Mouse (Mus musculus) embryonic facial prominence, embryonic 14.5 days (tissue): ENCODE data around the gene Commd3. TPM values are rescaled to one million over a fixed set of nuclear protein-coding genes. Genes with fewer than 3 reads are reported as not detected.

Source experiments
- ATAC-seq: fragments of 200-750 bp; cut with Nextera tagmentation; 2 replicates; pipeline ENCODE4 v1.8.0; 2017; ENCODE audit warnings: low read depth, moderate number of reproducible peaks, moderate TSS enrichment
- DNase-seq: peaks from one replicate; pipeline ENCODE4 v3.0.0-alpha.2; 2015; ENCODE audit warnings: low spot score
- H3K27ac ChIP-seq: fragments of 300-500 bp; sonication (generic); replicated peaks from 2 replicates; pipeline ENCODE4 v1.5.1; 2014; ENCODE audit warnings: low read depth, mild to moderate bottlenecking, low read length, moderate library complexity
- H3K27me3 ChIP-seq: fragments of 300-500 bp; sonication (generic); replicated peaks from 2 replicates; pipeline ENCODE4 v1.6.1; 2014; ENCODE audit warnings: low read length; ENCODE audit not compliant: control insufficient read depth, insufficient read depth
- H3K36me3 ChIP-seq: fragments of 300-500 bp; sonication (generic); 2 replicates; pipeline ENCODE4 v1.6.1; 2014; ENCODE audit warnings: low read length, mixed read lengths; ENCODE audit not compliant: control insufficient read depth, insufficient read depth
- H3K4me1 ChIP-seq: fragments of 300-500 bp; sonication (generic); 2 replicates; pipeline ENCODE4 v1.6.1; 2014; ENCODE audit warnings: antibody characterized with exemption, low read length; ENCODE audit not compliant: control insufficient read depth, insufficient read depth
- H3K4me2 ChIP-seq: fragments of 300-500 bp; sonication (generic); 2 replicates; pipeline ENCODE4 v1.6.1; 2014; ENCODE audit warnings: low read depth, mild to moderate bottlenecking, low read length, moderate library complexity, mixed read lengths
- H3K4me3 ChIP-seq: fragments of 300-500 bp; sonication (generic); 2 replicates; pipeline ENCODE4 v1.5.1; 2014; ENCODE audit warnings: low read depth, mild to moderate bottlenecking, low read length
- H3K9ac ChIP-seq: fragments of 300-500 bp; sonication (generic); 2 replicates; pipeline ENCODE4 v1.6.1; 2014; ENCODE audit warnings: low read depth, mild to moderate bottlenecking, low read length, moderate library complexity, mixed read lengths
- H3K9me3 ChIP-seq: fragments of 300-500 bp; sonication (generic); 2 replicates; pipeline ENCODE4 v1.6.1; 2016; ENCODE audit warnings: low read length; ENCODE audit not compliant: control insufficient read depth
- WGBS: fragments of 180-500 bp; shearing (Covaris S2); extraction: QIAGEN DNeasy Blood & Tissue Kit; methylation state at CpG from one replicate; pipeline ENCODE4 v1.1.7; 2014; 5-methylcytosine and 5-hydroxymethylcytosine counted together
- polyA plus RNA-seq: library from polyadenylated mRNA; unstranded; fragments of >200 nt; fragmentation: Nextera tagmentation; extraction: Ambion mirVana; gene quantifications from 2 replicates; pipeline ENCODE4 v1.2.1, GENCODE M21; 2014

The Commd3 gene
- polyA plus RNA-seq, 1 experiment from 2014 or later: 195 TPM

- Histone ChIP-seq H3K4me3 (0 out of 2 replicates have a peak overlapping the region, but pooled peaks have one; percentile 85), H3K36me3 (no peaks in the 10 kb centered on the region), H3K27me3 (peaks cover 5% of the 10 kb centered on the region; the same call in 1 of the 2 replicates), H3K9me3 (no peaks in the 10 kb centered on the region), H3K4me2 (peak overlapping the region; percentile 82), H3K9ac (no peak overlapping the region), H3K4me1 (peaks cover 10% of the 10 kb centered on the region; the same call in 1 of the 2 replicates), H3K27ac (no peak overlapping the region)
- no peak for DNase-seq
- 52% methylated on average over 4 of the region's 4 CpGs for WGBS
- ATAC-seq: no peak
These were observed 1.6 kb downstream of the Commd3 start for GRCm38 (mm10) chr2:18673766-18674165.

DNA sequence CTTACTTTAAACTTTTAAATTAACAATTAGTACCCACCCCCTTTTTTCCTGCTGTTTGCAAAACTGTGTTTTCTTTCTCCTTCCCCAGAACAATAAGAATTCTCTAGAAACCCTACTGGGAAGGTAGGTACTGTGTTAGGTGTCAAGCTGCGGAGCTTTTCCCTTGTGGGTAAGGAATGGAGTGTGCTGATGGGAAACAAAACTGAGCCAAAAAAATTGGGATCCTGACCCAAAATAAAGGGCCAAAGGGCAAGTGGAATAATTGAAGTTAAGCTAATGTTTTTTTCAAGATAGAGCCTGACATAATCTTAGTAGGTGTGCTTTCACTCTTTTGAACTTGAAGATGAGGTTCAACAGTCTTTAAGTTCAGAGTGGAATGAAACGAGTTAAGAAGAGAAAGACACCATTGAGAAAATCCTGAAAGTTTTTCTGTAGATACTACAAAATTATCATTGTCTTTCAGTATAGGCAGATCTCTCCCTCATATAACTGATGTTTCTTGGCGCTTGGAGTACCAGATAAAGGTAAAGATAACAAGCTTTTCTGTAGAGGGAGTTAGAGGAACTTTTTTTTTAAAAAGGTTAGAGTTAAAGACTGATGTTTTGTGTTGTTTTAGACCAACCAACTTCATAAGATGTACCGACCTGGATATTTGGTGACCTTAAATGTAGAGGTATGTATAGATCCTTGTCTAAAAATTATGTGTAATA is 2.2 kb downstream of the Commd3 start:
- H3K9me3 ChIP-seq: no peaks in the 10 kb centered on the region
- no peak overlapping the region for H3K9ac ChIP-seq
- no peak overlapping the region for H3K27ac ChIP-seq
- H3K27me3 ChIP-seq: peaks cover 10% of the 10 kb centered on the region
- DNase-seq (no peak), ATAC-seq (no peak)
- peak overlapping the region; percentile 82; the same call in 1 of the 2 replicates for H3K4me2 ChIP-seq
- H3K36me3 ChIP-seq: no peaks in the 10 kb centered on the region
- H3K4me3 ChIP-seq: no peak overlapping the region
- 68% methylated on average over 4 of the region's 4 CpGs for WGBS
- H3K4me1 ChIP-seq: peaks cover 10% of the 10 kb centered on the region; the same call in 1 of the 2 replicates

GRCm38 (mm10) chr2:18675681-18676456 is 3.7 kb downstream of the Commd3 start:
- no peaks in the 10 kb centered on the region for H3K36me3 ChIP-seq
- 13% methylated on average over 39 of the region's 42 CpGs for whole genome bisulfite sequencing
- H3K4me3 ChIP-seq: peak overlapping the region; percentile 78
- peak overlapping the region; percentile 92 for H3K27ac ChIP-seq
- DNase-seq (peak; percentile 26), ATAC-seq (no peak)
- H3K4me2 ChIP-seq: peak overlapping the region; percentile 89
- H3K9ac ChIP-seq: peak overlapping the region; percentile 94
- H3K27me3 ChIP-seq: peaks cover 17% of the 10 kb centered on the region
- H3K4me1 ChIP-seq: peaks cover 18% of the 10 kb centered on the region
- no peaks in the 10 kb centered on the region for H3K9me3 ChIP-seq

DNA sequence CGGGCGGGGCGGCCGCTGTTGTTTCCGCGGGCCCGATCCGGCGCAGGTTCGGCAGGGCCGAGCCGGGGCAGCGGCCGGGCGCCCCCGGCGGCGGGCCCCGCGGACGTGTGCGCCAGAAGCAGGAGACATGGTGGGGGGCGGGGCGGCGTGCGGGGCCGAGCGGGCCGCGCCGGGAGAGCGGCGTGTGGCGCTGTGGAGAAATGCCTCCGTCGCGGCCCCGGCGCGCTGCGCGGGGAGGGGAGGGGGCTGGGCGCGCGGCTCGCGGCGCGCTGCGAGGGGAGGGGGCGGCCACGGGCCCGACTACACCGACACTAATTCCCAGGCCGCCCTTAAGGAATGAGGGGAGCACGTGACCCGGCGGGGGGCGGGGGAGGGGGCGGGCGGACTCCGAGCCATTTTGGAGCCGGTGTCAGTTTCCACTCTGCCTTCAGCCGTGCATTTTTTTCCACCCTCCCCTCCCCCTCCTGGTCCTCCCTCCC is 4.3 kb downstream of the Commd3 start:
- peak overlapping the region; percentile 89 for H3K4me2 ChIP-seq
- H3K27ac ChIP-seq: peak overlapping the region; percentile 92
- 0% methylated on average over 9 of the region's 64 CpGs for WGBS
- DNase-seq (peak; percentile 96), ATAC-seq (peak; percentile 92)
- peak overlapping the region; percentile 94 for H3K9ac ChIP-seq
- H3K27me3 ChIP-seq: peaks cover 19% of the 10 kb centered on the region
- peak overlapping the region; percentile 78 for H3K4me3 ChIP-seq
- H3K9me3 ChIP-seq: no peaks in the 10 kb centered on the region
- peaks cover 21% of the 10 kb centered on the region for H3K4me1 ChIP-seq
- no peaks in the 10 kb centered on the region for H3K36me3 ChIP-seq

GRCm38 (mm10) chr2:18676936-18677491 is 4.8 kb downstream of the Commd3 start, which contains the start of gene Bmi1:
TSS of gene Bmi1 (plus strand) at chr2:18677018.
- peaks cover 19% of the 10 kb centered on the region for H3K27me3 ChIP-seq
- peak within 1 kb of the TSS; percentile 94 for H3K9ac ChIP-seq
- peaks cover under 1% of the 10 kb centered on the region; the same call in 1 of the 2 replicates for H3K36me3 ChIP-seq
- H3K9me3 ChIP-seq: no peaks in the 10 kb centered on the region
- H3K4me2 ChIP-seq: peak within 1 kb of the TSS; percentile 89
- peak; percentile 84 for DNase-seq
- H3K27ac ChIP-seq: peak within 1 kb of the TSS; percentile 92
- 0% methylated on average over 14 of the region's 77 CpGs for WGBS
- ATAC-seq: peak; percentile 75
- H3K4me1 ChIP-seq: peaks cover 21% of the 10 kb centered on the region
- peak within 1 kb of the TSS; percentile 78 for H3K4me3 ChIP-seq

- under 1% methylated on average over 32 of the region's 55 CpGs for WGBS
- no peak overlapping the region for H3K27ac ChIP-seq
- peaks cover 5% of the 10 kb centered on the region; the same call in 1 of the 2 replicates for H3K36me3 ChIP-seq
- no peak for ATAC-seq
- H3K27me3 ChIP-seq: peaks cover 24% of the 10 kb centered on the region
- peak overlapping the region; percentile 78 for H3K4me3 ChIP-seq
- H3K9ac ChIP-seq: peak overlapping the region; percentile 94
- peaks cover 21% of the 10 kb centered on the region for H3K4me1 ChIP-seq
- H3K9me3 ChIP-seq: no peaks in the 10 kb centered on the region
- peak overlapping the region; percentile 89 for H3K4me2 ChIP-seq
- DNase-seq: peak; percentile 48
These were observed 5.7 kb downstream of the Commd3 start for GRCm38 (mm10) chr2:18677631-18678471.

GRCm38 (mm10) chr2:18679701-18680100 is 7.5 kb downstream of the Commd3 start:
- H3K4me1 ChIP-seq: peaks cover 18% of the 10 kb centered on the region
- WGBS: 49% methylated on average over 2 of the region's 2 CpGs
- no peak for ATAC-seq
- DNase-seq: no peak
- peaks cover 28% of the 10 kb centered on the region for H3K27me3 ChIP-seq
- no peak overlapping the region for H3K9ac ChIP-seq
- H3K9me3 ChIP-seq: no peaks in the 10 kb centered on the region
- no peak overlapping the region for H3K4me2 ChIP-seq
- no peak overlapping the region for H3K27ac ChIP-seq
- H3K36me3 ChIP-seq: peaks cover 20% of the 10 kb centered on the region
- no peak overlapping the region for H3K4me3 ChIP-seq
